Mouse (Mus musculus): Measurements from ENCODE around the gene Ano6.

The Ano6 gene

DNA sequence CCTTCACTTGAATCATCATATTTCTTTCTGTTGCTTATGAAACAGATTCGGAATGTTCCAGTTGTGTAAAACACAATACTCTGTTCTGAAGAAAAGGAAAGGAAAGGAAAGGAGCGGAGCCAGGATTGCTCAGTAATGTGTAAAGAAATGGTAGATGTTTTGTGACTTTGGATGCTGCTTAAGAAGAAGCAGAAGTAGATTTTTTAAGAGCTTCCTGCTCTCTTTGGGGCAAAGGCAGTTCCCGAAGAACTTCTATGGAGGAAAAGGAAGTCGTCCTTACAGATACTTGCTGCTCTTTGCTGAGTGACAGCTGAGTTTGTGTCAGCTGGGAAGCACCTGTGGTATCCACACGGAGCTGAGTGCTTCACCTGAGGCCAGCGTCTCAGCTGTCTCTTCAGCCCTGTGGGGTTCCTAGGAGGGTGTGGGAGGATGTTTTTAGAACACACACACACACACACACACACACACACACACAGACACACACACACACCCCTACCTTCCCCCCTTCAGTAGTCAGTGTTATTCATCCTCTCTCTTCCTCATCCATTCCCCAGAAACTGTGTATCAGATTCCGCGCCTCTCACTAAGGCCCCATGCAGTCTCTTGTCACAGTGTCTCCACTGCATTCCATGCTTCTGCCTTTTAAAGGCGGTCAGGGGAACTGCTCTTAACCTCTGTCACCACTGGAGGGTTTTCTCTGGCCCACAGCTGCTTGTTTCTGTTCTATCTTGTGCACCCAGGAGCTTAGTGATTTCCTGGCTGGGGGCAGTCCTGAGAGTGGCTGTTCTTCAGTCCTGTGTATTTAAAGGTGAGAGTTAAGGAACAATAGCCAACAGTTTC, 6.7 kb downstream of the Ano6 start:
- no peak for DNase-seq (ENCODE audit: low spot score)

DNA sequence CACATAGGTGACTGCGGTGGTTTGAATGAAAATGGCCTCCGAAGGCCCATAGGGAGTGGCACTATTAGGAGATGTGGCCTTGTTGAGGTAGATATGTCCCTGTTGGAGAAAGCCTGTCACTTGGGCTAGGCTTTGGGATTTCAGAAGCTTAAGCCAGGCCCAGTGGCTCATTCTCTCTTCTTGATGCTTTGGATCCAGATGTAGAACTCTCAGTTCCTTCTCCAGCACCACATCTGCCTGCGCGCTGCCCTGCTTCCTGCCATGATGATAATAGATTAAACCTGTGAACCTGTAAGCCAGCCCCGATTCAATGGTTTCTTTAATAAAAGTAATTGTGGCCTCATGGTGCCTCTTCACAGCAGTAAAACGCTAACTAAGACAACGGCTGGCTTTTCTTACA, 7.6 kb downstream of the Ano6 start:
- no peak for DNase-seq (ENCODE audit: low spot score)

DNA sequence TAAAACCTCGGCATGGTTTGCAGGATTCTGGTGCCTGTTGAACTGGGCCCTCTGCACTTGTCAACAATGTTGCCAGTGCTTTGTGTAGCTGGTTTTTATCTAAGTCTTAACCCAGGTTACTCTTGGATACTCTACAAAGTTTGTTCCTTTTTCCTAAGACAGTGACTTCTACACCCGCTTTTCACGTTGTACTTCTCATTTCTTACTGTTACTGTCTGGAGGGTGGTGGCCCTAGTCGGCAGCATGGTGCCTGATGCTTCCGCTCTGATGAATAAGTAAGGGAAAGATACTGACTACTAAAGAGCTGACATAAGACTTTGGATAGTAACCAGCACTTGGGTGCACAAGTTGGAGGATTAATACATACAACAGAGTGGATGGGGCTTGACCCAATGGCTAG, 9.0 kb downstream of the Ano6 start:
- no peak for DNase-seq (ENCODE audit: low spot score)

DNA sequence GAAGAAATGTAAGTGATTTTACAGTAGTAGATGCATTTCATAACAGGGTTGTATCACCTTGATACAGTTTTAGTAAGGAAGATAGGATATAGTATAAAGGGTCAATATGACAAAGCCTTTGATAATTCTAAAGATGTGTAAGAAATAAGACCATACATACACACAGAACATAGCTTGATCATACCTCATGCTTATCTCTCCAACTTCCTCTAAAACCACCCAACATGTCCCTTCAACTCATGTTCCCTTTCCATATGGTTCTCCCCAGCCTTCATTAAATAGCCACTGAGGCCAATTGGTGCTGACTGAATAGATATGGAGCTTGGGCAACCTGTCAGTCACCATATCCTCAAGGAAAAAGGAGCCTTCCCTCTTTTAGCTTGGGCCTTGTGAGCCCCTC, 9.4 kb downstream of the Ano6 start:
- no peak for DNase-seq (ENCODE audit: low spot score)

DNA sequence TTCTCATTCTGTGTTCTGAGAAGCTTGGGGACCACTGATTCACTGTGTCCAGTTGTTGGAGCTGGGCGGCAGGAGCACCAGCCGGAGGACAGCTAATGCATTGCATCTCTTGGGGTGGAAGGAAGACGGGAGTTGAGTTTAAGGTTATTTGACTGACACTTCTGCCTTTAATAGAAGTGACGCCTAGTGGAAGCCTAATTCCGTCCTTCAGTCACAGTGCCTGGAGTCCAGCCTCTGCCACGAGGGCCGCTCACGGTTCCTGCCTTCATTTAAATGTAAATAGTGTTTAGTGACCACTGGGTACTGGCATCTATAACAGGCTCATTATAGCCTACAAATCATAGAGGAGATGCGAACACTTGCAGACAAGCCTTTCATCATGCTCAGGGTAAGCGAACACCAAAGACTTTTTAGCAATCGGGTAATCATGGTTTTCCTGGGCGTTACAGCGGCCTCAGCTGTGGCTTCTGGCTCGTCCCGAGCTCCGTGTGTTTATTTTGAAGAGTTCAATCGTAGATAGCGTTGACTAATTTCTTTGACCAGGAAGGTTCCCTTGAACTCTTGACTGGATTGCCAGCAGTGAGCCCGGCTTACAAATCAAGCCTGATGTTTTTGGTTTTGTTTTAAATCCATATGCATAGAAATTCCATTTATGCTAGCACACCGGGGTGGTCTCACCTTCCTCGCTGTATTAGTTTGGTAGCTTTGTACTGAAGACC, 10.8 kb downstream of the Ano6 start:
- DNase-seq (ENCODE audit: low spot score): no peak

DNA sequence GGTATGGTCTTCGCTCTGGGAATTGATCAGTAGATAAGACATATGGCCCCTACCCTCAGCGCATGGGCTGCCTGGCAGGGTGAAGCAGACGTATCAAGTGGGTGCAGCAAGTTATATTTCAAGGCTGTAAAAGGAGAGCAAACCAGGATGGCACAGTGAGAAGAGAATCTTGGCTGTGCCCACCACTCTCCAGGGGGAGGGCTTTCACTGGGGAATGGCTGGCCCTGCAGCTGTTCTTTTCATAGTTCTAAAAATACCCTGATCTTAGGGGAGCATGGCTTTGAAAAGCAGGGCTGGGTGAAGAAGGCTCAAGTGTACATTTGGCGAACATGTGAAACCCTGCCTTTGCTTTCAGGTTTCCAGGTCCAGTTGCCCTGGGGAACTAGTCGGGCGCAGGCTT, 11.5 kb downstream of the Ano6 start:
- DNase-seq (ENCODE audit: low spot score): no peak

DNA sequence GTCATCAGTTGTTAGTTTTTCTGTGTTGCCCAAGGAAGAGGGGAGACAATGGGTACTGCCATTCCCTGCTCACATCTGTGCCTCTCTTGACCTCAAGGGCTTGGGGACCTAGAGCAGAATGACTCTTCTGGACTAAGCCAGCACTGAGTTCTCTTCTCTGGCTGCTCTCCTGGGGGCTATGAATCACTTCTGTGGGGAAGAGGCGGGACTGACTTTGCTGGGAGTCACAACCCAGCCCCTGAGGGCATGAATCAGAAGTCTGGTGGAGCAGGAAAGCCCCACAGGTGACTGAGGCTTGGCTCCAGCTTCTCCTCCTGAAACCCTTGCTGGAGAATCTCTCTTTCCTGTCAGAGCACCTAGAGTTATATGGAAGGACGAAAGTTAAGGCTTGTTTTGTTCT, 12.1 kb downstream of the Ano6 start:
- peak; percentile 35 for DNase-seq (ENCODE audit: low spot score)

DNA sequence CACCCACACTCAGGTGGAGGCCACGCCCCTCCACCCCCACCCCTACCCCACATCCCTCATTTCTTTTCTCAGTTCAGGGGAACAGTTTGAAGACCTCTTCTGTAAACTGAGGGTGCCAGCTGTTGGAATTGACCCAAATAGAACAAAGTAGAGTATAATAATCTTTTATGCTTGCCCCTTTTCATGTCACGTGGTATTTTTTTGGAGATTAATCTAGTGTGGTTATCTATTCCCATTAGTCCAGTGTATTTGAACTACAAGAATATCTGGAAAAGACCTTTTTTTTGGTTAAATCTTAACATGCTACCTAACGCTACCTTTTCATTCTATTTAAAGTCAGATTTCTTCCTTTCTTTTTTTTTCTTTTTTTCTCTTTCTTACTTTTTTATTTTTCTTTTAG, 12.8 kb downstream of the Ano6 start:
- DNase-seq (ENCODE audit: low spot score): no peak

DNA sequence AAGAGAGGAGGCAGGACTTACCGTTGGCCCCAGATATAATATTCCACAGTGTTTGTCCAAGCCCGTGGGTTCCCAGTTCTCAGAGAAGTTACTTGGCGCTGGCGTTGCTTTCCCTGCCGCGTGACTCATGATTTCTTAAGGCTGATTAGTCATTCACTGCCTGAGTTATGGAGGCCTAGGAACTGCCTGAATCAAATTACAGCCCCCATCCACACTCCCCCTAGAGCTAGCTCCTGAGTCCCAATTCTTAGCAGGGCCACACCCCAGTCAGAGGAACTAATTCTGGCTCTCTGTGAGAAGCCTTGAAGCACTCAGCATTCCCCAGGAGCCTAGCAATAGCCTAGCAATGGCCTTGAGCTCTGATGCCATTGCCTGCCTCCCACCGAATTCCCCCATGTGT, 13.6 kb downstream of the Ano6 start:
- DNase-seq (ENCODE audit: low spot score): peak; percentile 62

DNA sequence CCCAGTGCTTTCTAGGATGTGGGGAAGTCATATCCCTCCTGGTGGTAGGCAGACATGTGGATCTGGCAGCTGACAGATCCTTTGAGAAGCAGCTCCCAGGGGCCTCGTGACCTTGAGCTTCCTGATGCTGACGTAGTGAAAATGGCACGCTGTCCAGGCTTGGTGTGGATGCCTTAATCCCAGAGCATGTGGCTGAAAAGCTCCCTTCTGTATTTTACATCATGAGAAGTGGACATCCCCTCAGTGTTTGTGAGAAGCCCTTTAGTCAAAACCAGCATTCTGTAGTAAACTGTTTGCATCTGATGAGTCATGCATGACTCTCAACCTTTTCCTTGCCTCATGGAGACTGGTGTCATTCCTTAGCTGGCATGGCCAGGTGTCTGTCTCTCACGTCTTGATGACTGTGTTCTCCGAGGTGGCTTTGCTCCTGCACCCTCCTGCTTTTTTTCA, 14.4 kb downstream of the Ano6 start:
- DNase-seq (ENCODE audit: low spot score): peak; percentile 22

DNA sequence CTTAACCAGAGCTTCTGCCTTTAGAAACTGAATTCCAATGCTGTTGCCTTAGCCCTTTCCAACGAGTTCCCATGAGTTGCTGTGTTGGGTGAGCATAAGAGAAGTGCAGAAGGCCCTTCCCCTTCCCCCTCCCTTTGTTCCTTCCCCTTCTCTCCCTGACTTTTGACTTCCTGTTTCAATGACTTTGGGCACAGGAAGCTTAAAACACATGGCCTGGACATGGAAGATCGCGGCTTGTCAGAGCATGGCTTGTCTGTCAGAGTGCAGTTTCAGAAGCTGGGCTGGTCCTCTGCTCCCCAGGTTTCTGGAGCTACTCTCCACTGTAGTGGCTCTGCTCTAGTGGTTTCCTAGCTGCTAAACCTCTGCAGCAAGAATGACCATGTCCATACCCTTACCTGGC, 17.3 kb downstream of the Ano6 start:
- no peak for DNase-seq (ENCODE audit: low spot score)

DNA sequence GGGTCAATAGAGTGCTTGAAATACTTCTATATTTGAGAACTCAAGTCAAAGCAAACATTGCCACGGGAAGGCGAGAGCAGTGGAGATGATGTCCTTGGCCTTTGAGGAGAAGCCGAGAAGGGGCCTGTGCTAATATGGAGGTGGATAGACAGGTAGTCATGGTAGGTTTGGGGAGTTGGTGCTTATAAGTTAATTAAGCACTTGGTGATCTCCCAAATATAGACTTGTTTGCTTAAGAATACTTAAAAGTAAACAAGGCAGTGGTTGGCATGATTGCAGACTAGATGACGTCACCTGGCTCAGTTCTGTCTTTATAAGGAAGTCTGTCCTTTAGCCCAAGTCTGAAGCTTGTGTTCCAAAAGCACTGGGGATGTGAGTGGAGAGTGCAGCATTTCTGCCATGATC, 19.7 kb downstream of the Ano6 start:
- no peak for DNase-seq (ENCODE audit: low spot score)

DNA sequence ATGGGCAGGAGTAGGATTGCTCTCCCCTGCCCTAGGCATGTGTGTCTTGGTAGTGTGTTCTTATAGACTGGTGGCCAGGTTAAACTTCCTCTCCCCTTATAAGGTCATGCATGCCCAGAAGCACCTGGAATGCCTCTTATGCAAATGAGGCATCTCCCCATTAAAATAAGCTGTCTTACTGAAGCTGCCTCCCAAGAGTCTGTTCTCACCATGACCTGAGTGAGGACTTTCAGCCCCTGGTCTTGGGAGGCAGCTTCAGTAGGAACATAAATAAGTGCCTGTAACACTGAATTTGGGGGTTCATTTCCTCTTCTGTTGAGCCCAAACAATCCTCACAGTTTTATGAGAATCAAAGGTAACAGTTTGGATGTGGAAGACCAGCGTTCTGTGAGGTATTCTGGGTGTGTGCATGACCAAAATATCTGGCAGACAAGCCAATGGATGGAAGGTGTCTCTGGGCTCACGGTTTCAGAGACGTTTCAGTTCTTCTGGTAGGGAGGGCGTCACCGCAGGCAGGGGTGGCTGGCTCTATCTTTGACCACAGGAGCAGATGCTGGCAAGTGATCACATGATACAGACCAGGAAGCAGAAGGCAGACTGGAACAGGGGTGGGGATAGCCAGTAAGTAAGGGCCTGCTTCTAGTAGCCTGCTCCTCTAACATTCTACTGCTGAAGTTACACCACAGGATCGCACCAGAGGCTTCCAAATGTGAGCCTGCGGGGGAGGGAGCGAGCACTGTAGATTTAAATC, 22.4 kb downstream of the Ano6 start:
- no peak for DNase-seq (ENCODE audit: low spot score)

DNA sequence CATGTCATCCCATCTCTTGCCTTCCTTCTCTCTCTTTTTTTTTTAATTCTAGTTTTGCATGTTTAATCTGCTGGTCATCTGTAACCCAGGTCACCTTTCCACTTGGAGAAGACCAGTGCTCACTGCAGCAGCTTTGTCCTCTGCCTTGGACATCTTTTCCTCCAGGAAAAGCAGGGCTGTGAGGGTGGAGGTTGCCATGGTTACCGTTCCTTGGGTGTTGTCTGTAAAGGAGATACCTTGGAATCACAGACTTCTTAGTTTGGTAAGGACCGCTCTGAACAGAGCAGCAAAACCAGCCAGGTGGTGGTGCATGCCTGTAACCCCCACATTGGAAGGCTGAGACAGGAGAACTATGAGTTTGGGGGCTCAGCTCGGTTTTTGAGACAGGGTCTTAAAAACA, 26.9 kb downstream of the Ano6 start:
- no peak for DNase-seq (ENCODE audit: low spot score)

DNA sequence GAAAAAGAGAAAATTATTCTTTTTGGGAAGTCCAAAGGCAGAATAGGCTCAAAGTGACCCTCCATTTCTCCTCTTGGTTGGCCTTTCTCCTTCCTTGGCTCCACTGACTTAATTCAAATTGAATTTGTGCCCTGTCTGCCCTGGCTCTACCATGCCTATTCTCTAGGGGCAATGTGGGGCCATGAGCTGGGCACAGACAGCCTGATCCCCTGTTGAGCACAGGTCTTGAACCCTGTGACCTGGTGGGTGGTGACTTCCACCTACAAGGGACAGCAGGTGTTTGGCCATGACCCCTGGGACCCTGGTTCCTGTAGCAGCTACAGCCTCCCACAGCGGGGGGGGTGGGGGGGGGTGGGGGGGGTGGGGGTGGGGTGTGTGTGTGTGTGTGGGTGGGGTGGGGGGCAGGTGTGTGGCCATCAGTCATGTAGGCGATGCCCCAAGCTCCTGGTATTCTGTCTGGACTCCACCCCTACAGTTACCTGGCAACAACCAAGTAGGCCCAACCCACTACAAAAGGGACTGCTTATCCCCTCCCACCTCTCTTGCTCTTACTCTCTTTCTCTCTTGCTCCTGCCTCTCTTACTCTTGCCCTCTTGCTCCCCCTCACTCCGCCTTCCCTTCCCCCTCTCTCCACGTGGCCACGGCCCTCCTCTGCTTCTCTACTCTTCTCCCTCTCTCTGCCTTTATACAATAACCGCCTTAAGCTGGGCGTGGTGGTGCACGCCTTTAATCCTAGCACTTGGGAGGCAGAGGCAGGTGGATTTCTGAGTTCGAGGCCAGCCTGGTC, 28.8 kb downstream of the Ano6 start:
- no peak for DNase-seq (ENCODE audit: low spot score)

DNA sequence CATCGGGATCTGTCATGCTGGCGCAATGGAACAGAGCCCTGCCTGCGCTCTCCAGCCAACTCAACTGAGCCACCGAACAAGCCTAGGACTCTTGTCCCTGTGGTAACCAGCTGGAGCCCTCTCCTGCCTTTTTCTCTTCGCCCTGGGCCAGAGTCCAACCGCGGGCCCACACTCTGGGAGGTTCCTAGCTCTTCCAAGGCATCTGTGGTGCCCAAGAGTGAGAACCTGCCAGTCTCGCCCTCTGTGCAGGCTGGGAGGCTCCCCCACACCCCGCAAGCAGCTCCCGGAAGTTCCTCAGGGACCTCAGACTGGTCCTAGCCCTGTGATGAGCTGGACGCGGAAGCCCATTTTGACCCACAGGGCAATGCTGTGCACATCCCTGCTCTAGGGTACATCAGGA, 29.5 kb downstream of the Ano6 start:
- no peak for DNase-seq (ENCODE audit: low spot score)

DNA sequence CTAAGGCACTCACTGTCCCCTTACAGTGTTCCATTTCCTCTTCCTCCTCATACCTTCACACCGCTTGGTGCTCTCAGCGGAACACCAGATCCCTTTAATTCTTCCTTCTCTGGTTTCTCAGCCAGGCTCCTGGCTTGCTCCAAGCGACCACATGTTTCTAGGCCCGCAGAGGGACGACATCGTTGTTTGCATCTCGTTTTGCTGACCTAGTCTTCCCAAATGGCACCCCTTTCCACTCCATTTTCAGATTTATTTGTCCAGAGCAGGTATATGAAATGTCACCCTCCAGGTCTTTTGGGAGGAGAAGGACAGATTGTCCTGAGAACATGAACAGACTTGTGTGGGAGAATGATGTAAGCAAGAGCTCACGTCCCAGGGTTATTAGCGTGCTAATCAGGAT, 30.0 kb downstream of the Ano6 start:
- no peak for DNase-seq (ENCODE audit: low spot score)

DNA sequence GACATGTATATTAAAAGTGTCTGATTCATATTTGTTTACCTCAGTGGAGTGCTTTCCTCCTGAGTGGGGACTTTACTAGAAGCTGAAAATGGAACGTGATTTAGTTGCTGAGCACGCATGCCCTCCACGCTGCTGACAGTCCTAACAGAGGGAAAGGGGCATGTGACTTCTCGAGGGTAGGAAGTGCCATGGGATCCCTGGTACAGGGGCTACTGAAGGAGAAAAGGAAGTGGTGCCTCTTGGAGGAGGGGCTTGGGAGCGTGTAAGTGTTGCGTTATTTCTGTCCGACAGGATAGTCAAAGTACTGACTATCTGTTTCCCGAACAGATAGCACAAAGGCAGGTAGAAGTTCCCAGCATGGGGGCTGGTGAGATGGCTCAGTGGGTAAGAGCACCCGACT, 31.5 kb downstream of the Ano6 start:
- DNase-seq (ENCODE audit: low spot score): no peak

DNA sequence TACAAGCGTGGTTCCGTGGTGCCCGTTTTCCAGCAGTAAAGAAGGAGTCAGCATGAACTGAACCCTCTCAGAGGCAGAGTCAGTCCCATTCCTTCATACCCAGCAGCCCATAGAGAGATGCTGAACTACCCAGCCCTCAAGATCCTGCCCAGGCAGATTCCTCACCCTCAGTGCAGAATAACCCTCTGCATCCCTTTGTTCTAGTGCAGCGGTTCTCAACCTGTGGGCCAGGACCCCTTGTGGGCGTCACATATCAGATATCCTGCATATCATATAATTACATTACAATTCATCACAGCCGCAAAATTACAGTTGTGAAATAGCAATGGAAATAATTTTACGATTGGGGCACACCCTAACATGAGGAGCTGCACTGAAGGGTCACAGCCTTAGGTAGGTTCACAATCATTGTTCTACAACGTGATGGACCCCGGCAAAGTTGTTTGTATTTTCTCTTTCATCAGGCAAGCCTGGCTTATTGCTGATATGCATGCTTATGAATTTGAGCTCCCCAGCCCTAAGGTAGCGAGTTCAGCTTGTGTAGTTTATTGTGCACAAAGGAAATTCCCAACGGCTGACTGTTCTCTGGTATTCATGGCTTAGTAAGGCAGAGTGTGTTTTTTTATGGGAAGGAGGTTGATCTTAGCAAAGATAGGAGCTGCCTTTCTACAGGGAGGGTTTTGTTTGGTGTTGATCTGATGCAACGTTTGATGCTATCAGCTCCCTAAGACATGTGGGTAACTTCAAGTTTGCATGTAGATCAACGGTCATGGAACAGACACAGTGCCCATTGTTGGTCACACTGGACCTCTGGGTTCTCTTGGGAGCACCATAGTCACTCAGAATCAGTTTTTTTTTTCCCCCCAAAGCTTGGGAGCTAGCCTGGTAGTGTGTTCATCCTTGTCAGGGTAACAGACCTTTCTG, 33.0 kb downstream of the Ano6 start:
- no peak for DNase-seq (ENCODE audit: low spot score)

DNA sequence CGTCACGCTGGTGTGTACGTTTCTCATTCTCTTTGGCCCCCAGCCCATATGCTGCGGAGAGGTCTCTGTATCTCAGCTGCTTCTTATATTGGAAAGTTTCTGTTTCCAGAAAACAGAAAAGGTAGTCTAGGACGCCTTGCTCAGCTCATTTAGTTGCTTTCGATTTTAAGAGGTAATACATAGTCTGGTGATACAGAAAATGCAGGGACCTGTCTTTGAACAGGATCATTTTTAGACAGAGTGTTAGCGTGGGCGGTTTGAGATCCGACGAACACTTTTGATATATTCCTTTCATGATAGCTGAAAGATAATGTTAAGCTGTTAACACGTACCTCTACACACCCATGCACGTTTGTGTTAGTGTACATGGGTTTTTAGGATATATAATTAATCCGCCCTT, 35.9 kb downstream of the Ano6 start:
- no peak for DNase-seq (ENCODE audit: low spot score)

DNA sequence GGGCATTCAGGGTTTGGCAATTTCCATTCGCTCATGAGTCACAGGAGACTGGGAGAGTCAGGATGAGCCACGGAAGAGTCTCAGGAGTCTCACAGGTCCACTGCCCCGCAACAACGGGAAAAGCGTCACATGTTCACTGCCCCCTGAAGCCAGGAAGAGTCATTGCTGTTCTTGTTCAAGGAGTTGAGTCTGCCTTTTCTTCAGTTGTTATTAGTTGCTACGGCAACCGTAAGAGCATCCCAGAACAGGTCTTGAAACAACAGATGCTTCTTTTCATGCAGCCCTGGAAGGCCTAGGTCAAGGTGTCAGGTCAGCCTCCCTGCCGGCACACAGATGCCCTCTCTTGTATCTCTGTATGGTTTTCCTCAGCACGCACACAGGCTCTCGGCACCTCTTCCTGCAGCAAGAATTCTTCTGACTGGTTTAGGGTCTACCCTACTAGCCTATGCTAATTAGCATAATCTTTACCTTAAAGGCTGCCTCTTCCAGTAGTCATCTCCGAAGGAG, 36.9 kb downstream of the Ano6 start:
- no peak for DNase-seq (ENCODE audit: low spot score)

All from ovary, adult 18-20 months (tissue).